Mouse (Mus musculus): ENCODE measurements at regions not wholly inside any gene's neighbourhood (a gene's known extent, or its start where the extent isn't known, plus 50 kb on each side); places are given as distances from the start of the nearest gene placed in this dataset.

GRCm38 (mm10) chr13:40794190-40794589 lies 56.0 kb upstream of the Tfap2a start:
- DNase-seq = no peak
- intact Hi-C loops (cut with DNase I; ENCODE audit: low total_unique reads) = no loop called here

DNA sequence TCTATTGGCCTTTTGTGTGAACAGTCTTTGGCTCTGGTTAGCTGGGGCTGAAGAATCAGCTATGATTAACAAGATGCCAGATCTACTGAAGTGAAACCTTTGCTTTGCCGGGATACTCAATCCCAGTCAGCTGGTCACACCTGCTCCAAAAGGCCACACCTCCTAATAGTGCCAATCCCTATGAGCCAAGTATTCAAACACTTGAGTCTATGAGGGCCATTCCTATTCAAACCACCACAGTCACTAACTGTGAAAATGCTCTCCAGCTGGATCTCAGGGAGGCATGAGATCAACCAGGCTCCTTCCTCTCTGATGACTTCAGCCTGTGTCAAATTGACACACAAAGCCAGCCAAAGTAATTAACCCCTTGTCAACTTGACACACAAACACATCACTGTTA lies 54.8 kb upstream of the Tfap2a start:
- no peak for DNase-seq
- intact Hi-C loops (cut with DNase I; ENCODE audit: low total_unique reads) = no loop called here

GRCm38 (mm10) chr13:40788225-40788624 lies 50.0 kb upstream of the Tfap2a start:
- intact Hi-C loops (cut with DNase I; ENCODE audit: low total_unique reads) = loop anchor here (10.0 kb wide), 1 partner anchor 447 kb away; no protein-coding TSS in a partner anchor
- no peak for DNase-seq

Data from gastrocnemius, postnatal 14 days (tissue).